Mouse (Mus musculus) megakaryocyte progenitor cell, adult 5-6 weeks (primary cell): ENCODE data around the gene Ppil2. TPM values are rescaled to one million over a fixed set of nuclear protein-coding genes. Genes with fewer than 3 reads are reported as not detected.

Experiments used
- ATAC-seq: replicated peaks from 2 replicates; pipeline ENCODE4 v1.8.0; 2016; ENCODE audit warnings: mild to moderate bottlenecking, moderate TSS enrichment, inconsistent platforms; ENCODE audit not compliant: poor library complexity
- total RNA-seq, 2 experiments: library from RNA; stranded (forward) in 1 of 2; stranded (reverse) in 1 of 2; fragments of 157-497, 149-512 nt in 1 of 2; fragments of 200-1000 nt in 1 of 2; gene quantifications; 2 replicates each; pipeline versions ENCODE4 v1.2.3 to v1.2.4; 2015 to 2017

Gene Ppil2
- total RNA-seq, 2 experiments from 2014 or later = 73.0 to 86.8 TPM

DNA sequence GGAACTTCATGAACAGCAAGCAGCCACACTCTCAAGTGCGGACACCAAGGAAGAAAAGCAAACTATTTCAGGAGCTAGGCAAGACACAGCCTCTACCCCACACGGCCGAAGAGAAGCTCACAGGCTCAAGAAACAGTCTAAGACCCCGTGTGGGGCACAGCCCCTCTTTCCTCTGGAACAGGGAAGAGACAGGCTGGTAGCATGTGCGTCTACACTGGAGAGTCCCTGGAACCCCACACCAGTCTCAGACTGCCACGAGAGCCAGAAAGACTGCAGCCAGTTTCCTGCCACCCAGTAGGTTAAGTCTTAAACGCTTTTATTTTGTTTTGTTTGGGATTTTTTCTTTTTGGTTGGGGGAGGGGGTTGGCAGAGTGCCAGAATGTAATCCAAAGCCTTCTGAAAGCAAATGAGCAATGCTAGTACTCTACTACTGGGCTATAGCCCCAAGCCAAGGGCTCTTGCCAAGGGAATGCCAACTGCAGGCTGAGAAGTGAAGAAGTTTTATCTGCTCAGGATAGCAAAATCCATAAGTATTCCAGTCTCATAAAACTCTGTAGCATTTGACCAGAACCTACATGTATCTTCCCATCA is 8.3 kb downstream of the Ppil2 start:
- no peak for ATAC-seq

DNA sequence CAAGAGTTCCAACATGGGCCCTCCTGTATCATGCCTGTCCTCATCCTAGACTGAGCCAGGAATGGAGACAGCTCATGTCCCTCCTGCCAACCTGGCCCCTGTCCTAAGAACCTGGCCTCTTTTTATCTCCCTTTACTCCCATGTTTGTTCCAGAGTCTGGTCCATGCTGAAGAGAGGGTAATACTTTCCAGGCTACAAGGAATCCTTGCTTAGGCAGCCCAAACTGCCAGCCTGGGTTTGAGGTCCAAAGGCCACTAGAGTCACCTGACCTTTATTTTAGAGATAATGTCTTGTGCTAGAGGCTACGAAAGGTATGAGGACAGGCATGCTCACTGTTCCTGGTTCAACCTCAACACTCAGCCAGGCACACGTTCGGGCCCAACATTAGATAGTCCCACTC is 14.1 kb downstream of the Ppil2 start:
- no peak for ATAC-seq

DNA sequence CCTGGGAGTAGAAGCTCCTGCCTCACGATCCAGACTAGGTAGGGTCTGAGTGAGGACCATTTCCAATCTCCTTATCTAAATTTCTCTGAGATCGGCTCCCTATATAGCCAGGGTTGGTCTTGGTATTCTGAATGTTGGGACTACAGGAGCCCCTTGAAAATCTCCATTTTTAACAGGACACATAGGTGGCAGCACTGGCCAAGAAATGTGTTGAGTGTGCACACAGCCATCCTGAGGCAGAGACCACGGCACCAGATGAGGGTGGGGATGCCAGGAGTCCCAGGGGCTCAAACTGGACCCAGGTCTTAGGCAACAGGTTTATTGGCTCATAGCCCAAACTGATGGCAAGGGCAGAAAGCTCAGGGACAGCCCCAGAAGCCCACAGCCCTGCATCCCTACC is 22.7 kb downstream of the Ppil2 start:
- no peak for ATAC-seq

GRCm38 (mm10) chr16:17086669-17087193 is 24.3 kb downstream of the Ppil2 start:
- ATAC-seq = no peak

- ATAC-seq = no peak
Measured at GRCm38 (mm10) chr16:17086241-17086640, 24.8 kb downstream of the Ppil2 start.

- peak; percentile 57 for ATAC-seq
Measured at GRCm38 (mm10) chr16:17085636-17086035, 25.4 kb downstream of the Ppil2 start.

DNA sequence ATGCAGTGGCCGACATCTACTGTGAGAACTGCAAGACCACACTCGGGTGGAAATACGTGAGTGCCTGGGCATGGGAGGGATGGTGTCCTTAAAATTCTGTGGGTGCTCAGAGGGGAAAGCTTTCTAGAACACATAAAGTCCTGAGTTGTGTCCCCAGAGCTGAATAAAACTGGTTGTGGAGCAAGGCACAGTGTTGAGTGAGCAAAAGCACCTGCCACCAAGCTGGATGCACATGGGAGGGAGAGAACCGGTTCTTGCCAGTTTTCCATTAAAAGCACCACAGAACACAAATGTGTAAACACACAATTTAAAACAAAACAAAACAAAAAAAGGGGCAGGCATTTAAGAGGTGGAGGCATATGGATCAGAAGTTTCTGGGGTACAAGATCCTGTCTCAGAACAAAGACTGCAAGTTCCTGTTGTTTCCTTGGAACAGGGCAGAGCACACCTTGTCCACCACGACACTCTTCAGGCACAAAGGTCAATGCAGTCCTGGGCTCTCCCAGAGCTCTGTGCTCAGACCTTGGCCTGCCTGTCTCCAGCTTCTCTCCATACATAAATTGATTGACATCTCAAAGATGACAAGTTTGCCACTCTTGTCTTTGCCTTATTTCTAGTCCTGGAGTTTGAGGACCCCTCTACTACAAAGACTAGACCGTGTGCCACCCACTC is 28.8 kb downstream of the Ppil2 start:
- ATAC-seq = no peak

DNA sequence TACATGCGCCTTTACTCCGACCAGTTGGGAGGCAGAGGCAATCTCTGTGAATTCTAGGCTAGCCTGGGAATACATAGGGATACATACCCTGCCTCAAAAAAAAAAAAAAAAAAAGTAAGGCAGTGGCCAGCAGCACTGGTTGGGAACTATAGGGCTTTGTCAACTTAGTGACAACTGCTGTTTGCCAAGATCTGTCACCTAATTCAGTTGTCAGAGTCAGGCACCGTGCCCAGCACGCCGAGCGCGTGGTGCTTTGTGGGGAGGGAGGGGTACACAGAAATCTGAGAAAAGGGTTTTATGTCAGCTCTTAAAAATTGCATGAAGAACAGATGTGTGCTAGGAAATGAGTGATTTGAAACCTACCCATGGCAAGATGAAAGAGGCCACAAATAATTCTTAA is 33.0 kb downstream of the Ppil2 start:
- ATAC-seq = no peak

- ATAC-seq = no peak
Measured at GRCm38 (mm10) chr16:17076869-17077268, 34.2 kb downstream of the Ppil2 start.

GRCm38 (mm10) chr16:17076301-17076700 is 34.8 kb downstream of the Ppil2 start:
- ATAC-seq = no peak

GRCm38 (mm10) chr16:17073000-17073399 is 38.1 kb downstream of the Ppil2 start:
- no peak for ATAC-seq

DNA sequence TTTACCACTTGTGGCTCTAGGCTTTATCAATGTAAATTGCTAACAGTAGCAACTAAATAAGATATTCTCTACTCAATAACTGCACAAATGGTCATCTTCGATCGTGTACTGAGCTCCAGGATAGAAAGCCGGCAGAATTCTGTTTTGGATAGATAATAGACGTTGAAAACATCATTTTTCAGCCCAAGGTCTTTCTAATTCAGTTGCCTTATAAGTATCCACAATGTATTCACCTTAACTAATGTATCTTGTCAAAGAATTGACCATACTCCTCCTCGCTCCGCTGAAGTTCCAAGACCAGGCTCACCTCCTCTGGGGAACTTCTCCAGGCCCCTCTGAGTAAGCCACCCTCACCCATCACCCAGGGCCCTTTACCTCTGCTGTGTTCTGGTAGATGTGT is 40.3 kb downstream of the Ppil2 start:
- no peak for ATAC-seq

DNA sequence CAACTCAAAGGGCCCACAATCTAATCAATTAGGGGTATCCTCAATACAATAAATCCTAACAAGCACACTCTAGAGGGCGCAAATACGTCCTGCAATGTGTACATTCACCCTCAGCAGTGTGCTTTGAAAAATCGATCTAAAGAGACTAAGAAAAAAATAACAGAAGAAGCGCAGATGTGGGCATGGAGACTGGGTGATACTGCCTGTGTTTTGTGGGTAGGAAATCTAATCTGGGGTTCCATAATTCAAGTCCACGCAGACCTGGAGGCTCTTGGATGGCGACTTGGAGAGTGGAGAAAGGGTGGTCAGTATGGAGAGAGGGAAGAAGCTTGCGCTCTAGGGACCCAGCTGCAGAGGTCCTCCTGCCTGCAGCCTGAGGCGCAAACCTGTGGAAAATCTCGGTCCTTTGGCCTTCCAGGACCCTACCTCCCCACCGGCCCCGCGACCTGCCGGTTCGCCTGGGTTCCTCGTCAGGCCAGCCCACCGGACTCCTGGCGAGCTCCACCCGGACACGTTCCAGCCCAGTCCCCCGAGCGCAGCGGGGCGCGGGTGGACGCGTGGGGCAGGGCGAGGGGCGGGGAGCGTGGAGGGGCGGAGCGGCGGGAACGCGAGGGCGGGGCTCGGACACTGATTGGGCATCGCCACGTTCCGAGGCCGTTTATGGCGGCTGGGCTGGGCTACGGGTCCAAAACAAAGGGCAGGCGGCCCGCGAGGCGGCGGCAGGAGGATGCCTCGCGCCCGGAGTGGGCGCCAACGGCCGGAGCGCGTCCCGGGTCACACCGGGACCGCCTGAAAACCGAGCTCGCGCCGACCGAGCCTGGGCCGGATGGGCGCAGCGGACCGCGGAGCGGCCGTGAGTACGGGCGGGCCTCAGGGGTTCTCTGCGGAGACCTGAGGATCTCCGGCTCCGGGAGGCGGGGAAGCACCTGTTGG is 41.3 kb downstream of the Ppil2 start, which contains the start of gene Ypel1:
TSS of gene Ypel1 (plus strand) at position 186 of the 933 bp plus-strand sequence.
- ATAC-seq = peak; percentile 85

DNA sequence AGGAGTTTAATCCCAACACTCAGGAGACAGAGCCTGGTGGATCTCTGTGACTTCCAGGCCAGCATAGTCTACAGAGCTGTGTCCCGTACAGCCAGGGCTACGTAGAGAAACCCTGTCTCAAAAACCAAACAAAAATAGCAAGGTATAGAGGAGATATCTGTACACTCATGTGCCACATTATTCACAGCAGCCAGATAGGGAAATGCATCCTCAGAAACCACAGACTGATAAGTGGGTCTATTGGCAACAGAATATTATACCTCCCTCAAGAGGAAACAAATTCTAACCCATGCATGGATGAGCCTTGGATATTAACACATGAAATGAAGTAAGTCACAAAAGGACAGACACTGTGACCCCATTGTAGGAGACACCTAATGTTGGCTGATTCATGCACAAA is 43.5 kb downstream of the Ppil2 start:
- ATAC-seq = peak; percentile 27; the same call in 1 of the 2 replicates

DNA sequence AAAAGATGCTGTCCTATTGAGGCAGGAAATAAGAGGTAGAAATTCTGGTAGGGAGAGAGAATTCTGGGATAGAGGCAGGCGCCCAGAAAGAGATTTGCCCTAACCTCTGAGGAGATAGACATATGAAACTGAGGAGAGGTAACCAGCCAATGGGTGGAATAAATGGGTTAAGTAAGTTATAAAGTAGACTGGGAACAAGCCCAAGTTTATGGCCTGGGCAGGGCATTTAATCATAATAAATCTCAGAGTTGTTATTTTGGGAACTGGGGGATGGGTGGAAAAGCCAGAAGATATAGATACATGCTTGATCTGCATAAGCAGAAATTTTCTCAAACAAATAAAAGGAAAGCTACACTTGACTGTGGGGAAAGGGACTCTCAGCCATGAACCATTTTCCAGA is 48.7 kb downstream of the Ppil2 start:
- ATAC-seq = no peak

GRCm38 (mm10) chr16:17055584-17055983 is 55.5 kb downstream of the Ppil2 start:
- ATAC-seq = no peak

GRCm38 (mm10) chr16:17053903-17054302 is 57.2 kb downstream of the Ppil2 start:
- no peak for ATAC-seq

DNA sequence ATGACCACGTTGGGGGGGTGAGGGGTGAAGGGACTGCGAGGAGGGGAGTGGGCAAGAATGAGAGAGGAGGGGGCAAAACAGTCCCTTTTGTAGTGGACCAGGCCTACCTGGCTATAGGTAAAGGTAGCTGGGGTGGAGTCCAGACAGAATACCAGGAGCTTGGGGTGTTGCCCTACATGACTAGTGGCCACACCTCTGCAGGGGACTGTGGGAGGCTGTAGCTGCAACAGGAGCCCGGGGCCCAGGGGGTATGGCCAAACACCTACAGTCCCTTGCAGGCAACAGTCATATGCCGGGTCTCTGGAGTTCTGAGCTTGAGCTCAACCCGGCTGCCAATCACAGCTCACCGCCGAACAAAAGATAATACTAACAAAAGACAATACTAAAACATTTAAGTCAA is 59.0 kb downstream of the Ppil2 start:
- ATAC-seq = peak; percentile 15; the same call in 1 of the 2 replicates

- ATAC-seq = no peak
Measured at GRCm38 (mm10) chr16:17049886-17050285, 61.2 kb downstream of the Ppil2 start.

- no peak for ATAC-seq
Measured at GRCm38 (mm10) chr16:17045287-17045686, 65.8 kb downstream of the Ppil2 start.

- no peak for ATAC-seq
Measured at GRCm38 (mm10) chr16:17044320-17044719, 66.7 kb downstream of the Ppil2 start.
